ENCODE assay signal across 23 mouse cellular contexts in the genomic region with DNA sequence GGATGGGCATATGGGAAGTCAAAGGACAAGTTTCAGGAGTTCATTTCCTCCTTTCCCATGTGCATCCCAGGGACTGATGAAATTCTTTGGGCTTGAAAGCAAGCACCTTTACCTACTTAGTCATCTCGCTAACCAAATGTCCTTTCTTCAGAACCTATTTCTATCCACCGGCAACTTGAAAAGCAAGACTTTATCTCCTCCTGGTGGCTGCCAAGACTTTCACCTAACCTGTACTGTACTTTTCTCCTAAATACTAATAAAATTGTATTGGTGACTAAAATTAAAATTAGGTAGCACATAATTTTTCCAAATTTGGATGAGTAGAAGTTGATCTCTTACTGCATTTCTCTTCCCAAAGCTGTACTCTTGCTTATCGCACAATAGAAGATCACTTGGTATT. TPM values are rescaled to one million over a fixed set of nuclear protein-coding genes. Genes with fewer than 3 reads are reported as not detected.
DNase-seq lines count a peak whose midpoint lies in the region; ATAC-seq and TF ChIP-seq lines count a peak whose summit lies in the region.
"Had no signal": no experiment of that assay in that cellular context is flagged by ENCODE, and none has a peak within 500 bp of the region (broad histone marks: within the 10 kb centered on the region; RNA-seq: fewer than 3 reads in every experiment).

No protein-coding gene starts in this region.

- peak; percentile 73 for TF ChIP-seq RAD21 in CH12.LX (IDR thresholded peaks at IDR 0.05; ENCODE audit: low read depth, low read length)

- no peak for DNase-seq in kidney, postnatal 0 days (ENCODE audit: low spot score)
- no peak for DNase-seq in kidney, postnatal 4 days
- DNase-seq in lung, postnatal 0 days (ENCODE audit: low spot score) = no peak
- DNase-seq in lung, postnatal 36 days = no peak
- DNase-seq in CH12.LX (ENCODE audit: extremely low read depth) = peak; percentile 9
- DNase-seq in stomach, postnatal 0 days (ENCODE audit: low spot score) = no peak
- DNase-seq: adrenal gland, postnatal 10 days; adrenal gland, postnatal 36 days; B cell, adult 2 months; cerebellum, adult 18-20 months; cerebellum, postnatal 25 days; embryo, embryonic 11 days; gastrocnemius, postnatal 25 days; heart, adult 18-20 months had no signal

- 87% methylated on average over 3 of the region's 3 CpGs for WGBS in kidney, postnatal 0 days
- 91% methylated on average over 3 of the region's 3 CpGs for WGBS in lung, postnatal 0 days
- WGBS in stomach, postnatal 0 days = 74% methylated on average over 3 of the region's 3 CpGs
- WGBS in heart, embryonic 11.5 days (ENCODE audit: insufficient replicate concordance) = 83% methylated on average over 3 of the region's 3 CpGs

- TF ChIP-seq EP300 in lung, postnatal 0 days (IDR thresholded peaks at IDR 0.05) = no peak
- TF ChIP-seq EP300 in CH12.LX (IDR thresholded peaks at IDR 0.05; ENCODE audit: low read length) = no peak
- no peak for TF ChIP-seq EP300 in stomach, postnatal 0 days (optimal IDR thresholded peaks at IDR 0.05)

- H3K4me3 ChIP-seq in kidney, postnatal 0 days (replicated peaks; ENCODE audit: low read depth, low read length) = no peak overlapping the region
- H3K4me3 ChIP-seq in lung, postnatal 0 days (ENCODE audit: low read depth, low read length) = no peak overlapping the region
- no peak overlapping the region for H3K4me3 ChIP-seq in CH12.LX (replicated peaks in 1 of 3; ENCODE audit: low read depth in 2 of 3, low read length in 2 of 3, poor library complexity in 1 of 3)
- no peak overlapping the region for H3K4me3 ChIP-seq in stomach, postnatal 0 days (ENCODE audit: low read depth, low read length)
- H3K4me3 ChIP-seq in heart, embryonic 11.5 days (ENCODE audit: low read depth, low read length) = no peak overlapping the region
- H3K4me3 ChIP-seq: embryonic facial prominence, embryonic 10.5 days; embryonic facial prominence, embryonic 13.5 days; erythroblast, embryonic 14.5 days; forebrain, embryonic 12.5 days; forebrain, embryonic 15.5 days; hindbrain, embryonic 12.5 days; hindbrain, embryonic 15.5 days had no signal

- H3K9ac ChIP-seq in kidney, postnatal 0 days (ENCODE audit: low read depth, low read length) = no peak overlapping the region
- no peak overlapping the region for H3K9ac ChIP-seq in lung, postnatal 0 days (replicated peaks; ENCODE audit: low read depth)
- no peak overlapping the region for H3K9ac ChIP-seq in CH12.LX (ENCODE audit: insufficient read depth, low read depth)
- no peak overlapping the region for H3K9ac ChIP-seq in stomach, postnatal 0 days (ENCODE audit: low read length)
- H3K9ac ChIP-seq in heart, embryonic 11.5 days (ENCODE audit: low read depth, low read length) = no peak overlapping the region
- H3K9ac ChIP-seq: embryonic facial prominence, embryonic 13.5 days; forebrain, embryonic 12.5 days; forebrain, embryonic 15.5 days; hindbrain, embryonic 12.5 days; hindbrain, embryonic 15.5 days had no signal

- H3K4me2 ChIP-seq in kidney, postnatal 0 days (ENCODE audit: low read length) = no peak overlapping the region
- no peak overlapping the region for H3K4me2 ChIP-seq in lung, postnatal 0 days (replicated peaks; ENCODE audit: low read depth, low read length)
- H3K4me2 ChIP-seq in CH12.LX (ENCODE audit: insufficient read depth, low read depth, poor library complexity, severe bottlenecking) = no peak overlapping the region
- no peak overlapping the region for H3K4me2 ChIP-seq in stomach, postnatal 0 days (replicated peaks; ENCODE audit: low read depth)
- H3K4me2 ChIP-seq in heart, embryonic 11.5 days = no peak overlapping the region
- H3K4me2 ChIP-seq: embryonic facial prominence, embryonic 13.5 days; forebrain, embryonic 12.5 days; forebrain, embryonic 15.5 days; hindbrain, embryonic 12.5 days; hindbrain, embryonic 15.5 days had no signal

- dilution Hi-C loops in CH12.LX (cut with MboI; ENCODE audit: extremely low pct_ligation_motif_present, extremely low pct_unique_long_range_greater_than_20kb, low sequenced_read_pairs) = no loop called here

- ATAC-seq in kidney, postnatal 0 days (replicated peaks; ENCODE audit: low FRiP score, low read depth) = no peak
- no peak for ATAC-seq in lung, postnatal 0 days
- no peak for ATAC-seq in stomach, postnatal 0 days (ENCODE audit: low FRiP score, low TSS enrichment)
- no peak for ATAC-seq in heart, embryonic 11.5 days (replicated peaks; ENCODE audit: insufficient number of reproducible peaks, low FRiP score, low TSS enrichment)
- ATAC-seq in activated CD4-positive, CD25-positive, alpha-beta regulatory T cell, adult 4 months = no peak
- ATAC-seq: forebrain, embryonic 15.5 days had no signal

- TF ChIP-seq POLR2A in CH12.LX (IDR thresholded peaks at IDR 0.05; ENCODE audit: low read depth, low read length) = no peak

- in situ Hi-C loops in CH12.LX (cut with MboI; ENCODE audit: low pct_ligation_motif_present, low pct_unique_long_range_greater_than_20kb, low sequenced_read_pairs) = loop anchor here (5.0 kb wide), 1 partner anchor 90 kb away; a partner anchor contains a TSS

- H3K4me1 ChIP-seq in kidney, postnatal 0 days (replicated peaks; ENCODE audit: insufficient read depth, low read length) = no peaks in the 10 kb centered on the region
- H3K4me1 ChIP-seq in lung, postnatal 0 days (ENCODE audit: insufficient read depth, low read depth, low read length) = no peaks in the 10 kb centered on the region
- no peaks in the 10 kb centered on the region for H3K4me1 ChIP-seq in CH12.LX (ENCODE audit: control insufficient read depth in 1 of 2, insufficient read depth in 2 of 2)
- H3K4me1 ChIP-seq in stomach, postnatal 0 days (replicated peaks; ENCODE audit: control insufficient read depth, insufficient read depth) = no peaks in the 10 kb centered on the region
- H3K4me1 ChIP-seq in heart, embryonic 11.5 days (ENCODE audit: control insufficient read depth, insufficient read depth, low read length) = peaks cover 2% of the 10 kb centered on the region; the same call in 1 of the 2 replicates
- H3K4me1 ChIP-seq: embryonic facial prominence, embryonic 10.5 days; embryonic facial prominence, embryonic 13.5 days; forebrain, embryonic 12.5 days; forebrain, embryonic 15.5 days; hindbrain, embryonic 12.5 days; hindbrain, embryonic 15.5 days had no signal

- no peaks in the 10 kb centered on the region for H3K27me3 ChIP-seq in kidney, postnatal 0 days (ENCODE audit: insufficient read depth, low read length)
- no peaks in the 10 kb centered on the region for H3K27me3 ChIP-seq in lung, postnatal 0 days (replicated peaks; ENCODE audit: insufficient read depth, low read length)
- peaks cover 2% of the 10 kb centered on the region for H3K27me3 ChIP-seq in CH12.LX (replicated peaks)
- no peaks in the 10 kb centered on the region for H3K27me3 ChIP-seq in stomach, postnatal 0 days (ENCODE audit: control insufficient read depth, insufficient read depth, low read length)
- H3K27me3 ChIP-seq in heart, embryonic 11.5 days (ENCODE audit: control insufficient read depth, insufficient read depth, low read length) = no peaks in the 10 kb centered on the region
- H3K27me3 ChIP-seq: embryonic facial prominence, embryonic 13.5 days; forebrain, embryonic 12.5 days; forebrain, embryonic 15.5 days; hindbrain, embryonic 12.5 days; hindbrain, embryonic 15.5 days had no signal

- H3K36me3 ChIP-seq in kidney, postnatal 0 days (ENCODE audit: insufficient read depth, low read length) = no peaks in the 10 kb centered on the region
- no peaks in the 10 kb centered on the region for H3K36me3 ChIP-seq in lung, postnatal 0 days (ENCODE audit: insufficient read depth, low read length)
- H3K36me3 ChIP-seq in CH12.LX (replicated peaks in 1 of 2; ENCODE audit: control insufficient read depth in 1 of 2, insufficient read depth in 1 of 2, low read length in 1 of 2) = no peaks in the 10 kb centered on the region
- no peaks in the 10 kb centered on the region for H3K36me3 ChIP-seq in stomach, postnatal 0 days (ENCODE audit: control insufficient read depth, insufficient read depth, low read length)
- H3K36me3 ChIP-seq in heart, embryonic 11.5 days (ENCODE audit: control insufficient read depth, insufficient read depth, low read length) = no peaks in the 10 kb centered on the region
- H3K36me3 ChIP-seq: embryonic facial prominence, embryonic 10.5 days; embryonic facial prominence, embryonic 13.5 days; forebrain, embryonic 12.5 days; forebrain, embryonic 15.5 days; hindbrain, embryonic 12.5 days; hindbrain, embryonic 15.5 days had no signal

- 0 out of 2 replicates have a peak, but pooled peaks have one; percentile 19 for TF ChIP-seq CTCF in kidney, postnatal 0 days (IDR thresholded peaks at IDR 0.05; ENCODE audit: low read depth)
- peak; percentile 10; the same call in 1 of the 2 replicates for TF ChIP-seq CTCF in lung, postnatal 0 days (IDR thresholded peaks at IDR 0.05)
- TF ChIP-seq CTCF in CH12.LX (conservative IDR thresholded peaks at IDR 0.05 in 1 of 2, IDR thresholded peaks at IDR 0.05 in 1 of 2; ENCODE audit: low read depth in 2 of 2, low read length in 2 of 2) = peak in 1 of 2 experiments; percentile 68; a peak in 2 of 4 replicates
- TF ChIP-seq CTCF in stomach, postnatal 0 days (IDR thresholded peaks at IDR 0.05; ENCODE audit: low read depth) = peak; percentile 45

- H3K79me2 ChIP-seq in CH12.LX (replicated peaks; ENCODE audit: control insufficient read depth, extremely low read depth, insufficient read depth, poor library complexity, severe bottlenecking) = no peaks in the 10 kb centered on the region

- H3K9me3 ChIP-seq in kidney, postnatal 0 days (replicated peaks; ENCODE audit: low read length) = no peaks in the 10 kb centered on the region
- no peaks in the 10 kb centered on the region for H3K9me3 ChIP-seq in lung, postnatal 0 days (ENCODE audit: low read length)
- H3K9me3 ChIP-seq in CH12.LX (replicated peaks; ENCODE audit: low read length) = no peaks in the 10 kb centered on the region
- no peaks in the 10 kb centered on the region for H3K9me3 ChIP-seq in stomach, postnatal 0 days (ENCODE audit: control insufficient read depth, low read length)
- H3K9me3 ChIP-seq in heart, embryonic 11.5 days (replicated peaks; ENCODE audit: control insufficient read depth, low read length) = no peaks in the 10 kb centered on the region
- H3K9me3 ChIP-seq: embryonic facial prominence, embryonic 10.5 days; embryonic facial prominence, embryonic 13.5 days; forebrain, embryonic 12.5 days; forebrain, embryonic 15.5 days; hindbrain, embryonic 12.5 days; hindbrain, embryonic 15.5 days had no signal

- no peak overlapping the region for H3K27ac ChIP-seq in kidney, postnatal 0 days
- H3K27ac ChIP-seq in lung, postnatal 0 days (ENCODE audit: low read length) = no peak overlapping the region
- H3K27ac ChIP-seq in CH12.LX (ENCODE audit: insufficient read depth, low read depth) = no peak overlapping the region
- H3K27ac ChIP-seq in stomach, postnatal 0 days (replicated peaks) = no peak overlapping the region
- H3K27ac ChIP-seq in heart, embryonic 11.5 days (ENCODE audit: low read depth, low read length) = no peak overlapping the region
- H3K27ac ChIP-seq: embryonic facial prominence, embryonic 10.5 days; embryonic facial prominence, embryonic 13.5 days; forebrain, embryonic 12.5 days; forebrain, embryonic 15.5 days; hindbrain, embryonic 12.5 days; hindbrain, embryonic 15.5 days had no signal

RNA-seq across cellular contexts. Expression of a gene that starts 9.8 kb away (rescaled TPM):
- 17.5 TPM in 2 replicates for polyA plus RNA-seq in kidney, postnatal 0 days (2015; fragmentation: Nextera tagmentation; extraction: Ambion mirVana)
- 14.2 and 19.1 TPM in 2 replicates for polyA plus RNA-seq in lung, postnatal 0 days (2015; fragmentation: Nextera tagmentation; extraction: Ambion mirVana)
- total RNA-seq in CH12.LX (2012; rRNA removed) (30.1 and 34.0 TPM in 2 replicates), CH12.LX (2014; rRNA removed) (21.8 and 23.9 TPM in 2 replicates)
- polyA plus RNA-seq in CH12.LX (2012; ENCODE audit: insufficient read length, low read depth) = 25.8 and 37.5 TPM in 2 replicates
- 9.4 TPM in 2 replicates for polyA plus RNA-seq in stomach, postnatal 0 days (2015; fragmentation: Nextera tagmentation; extraction: Ambion mirVana)
- 20.2 and 30.1 TPM in 2 replicates for polyA plus RNA-seq in heart, embryonic 11.5 days (2014; fragmentation: Nextera tagmentation; extraction: Ambion mirVana)
- 10 to 100 TPM; 30.4 to 32.7 TPM for polyA plus RNA-seq in activated CD4-positive, CD25-positive, alpha-beta regulatory T cell, adult 4 months (2017; shearing (Covaris generic))
